Mouse (Mus musculus) WW6 (cell line): ENCODE results near the gene Svs5.
"Not testable (repeated sequence)": the region's sequence is repeated elsewhere in the genome, so short reads cannot be mapped to it uniquely, and the experiment has no call there.

Experiments
- DNase-seq: peaks from one replicate; pipeline ENCODE4 v3.0.0-alpha.2; 2013; ENCODE audit warnings: low read depth, low spot score

Gene Svs5

DNA sequence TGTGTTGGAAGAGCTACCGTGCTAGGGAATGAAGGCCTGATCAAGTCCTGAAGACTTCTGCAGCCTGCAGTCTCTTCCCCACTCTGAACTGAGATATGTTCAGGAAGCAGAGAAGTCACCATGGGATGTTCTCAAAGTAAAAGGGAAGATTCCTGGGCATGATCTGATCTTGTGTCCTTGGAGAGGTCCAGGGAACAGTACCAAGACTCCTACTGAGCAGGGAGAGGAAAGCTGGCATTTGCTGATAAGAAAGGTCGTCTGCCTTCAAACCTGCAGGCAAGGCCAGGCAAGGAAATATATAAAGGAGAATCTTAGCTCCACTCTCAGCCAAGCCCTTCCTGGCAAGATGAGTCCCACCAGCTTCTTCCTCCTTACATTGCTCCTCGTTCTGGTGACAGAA is at the start of gene Svs5:
Gene Svs5, plus strand, starts transcription at position 301 of the 400 bp plus-strand sequence.
- DNase-seq: not testable (repeated sequence)

DNA sequence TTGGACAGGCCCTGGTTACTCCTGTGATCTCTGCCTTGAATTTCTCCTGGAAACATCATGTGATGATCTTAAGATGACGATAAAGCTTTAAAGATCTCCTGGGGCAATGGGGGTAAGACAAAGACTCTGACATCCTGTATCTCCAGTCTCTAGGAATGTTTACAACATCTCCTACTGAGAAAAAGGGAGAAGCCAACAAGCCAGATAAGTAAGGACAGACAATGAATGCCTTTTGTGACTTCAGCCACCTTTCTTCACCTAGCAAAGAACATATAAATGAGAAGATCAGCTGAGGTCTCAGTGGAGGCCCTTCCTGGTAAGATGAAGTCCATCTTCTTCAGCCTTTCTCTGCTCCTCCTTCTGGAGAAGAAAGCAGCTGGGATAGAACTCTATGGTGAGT is 43.6 kb upstream of the Svs5 start, which contains the start of gene Svs3a:
Gene Svs3a, plus strand, starts transcription at position 301 of the 400 bp plus-strand sequence.
- DNase-seq: not testable (repeated sequence)

DNA sequence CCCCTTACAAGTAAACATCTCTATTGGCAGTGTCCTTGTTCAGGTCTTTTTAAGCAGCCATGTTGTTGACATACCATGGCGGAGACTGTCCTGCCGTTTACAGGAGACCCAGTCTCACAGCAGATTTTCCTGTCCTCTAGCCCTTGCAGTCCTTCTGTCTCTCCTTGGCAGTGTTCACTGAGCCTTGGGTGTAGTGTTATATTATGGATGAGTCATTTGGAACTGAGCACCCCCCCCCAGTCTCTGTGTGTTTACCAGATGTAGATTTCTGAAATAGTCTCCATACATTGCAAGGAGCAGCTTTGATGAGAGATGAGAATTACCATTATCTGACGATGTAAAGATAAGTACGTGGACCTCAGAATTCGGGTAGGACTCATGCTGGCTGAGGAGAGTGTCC is 19.9 kb upstream of the Svs5 start:
- DNase-seq: no peak

DNA sequence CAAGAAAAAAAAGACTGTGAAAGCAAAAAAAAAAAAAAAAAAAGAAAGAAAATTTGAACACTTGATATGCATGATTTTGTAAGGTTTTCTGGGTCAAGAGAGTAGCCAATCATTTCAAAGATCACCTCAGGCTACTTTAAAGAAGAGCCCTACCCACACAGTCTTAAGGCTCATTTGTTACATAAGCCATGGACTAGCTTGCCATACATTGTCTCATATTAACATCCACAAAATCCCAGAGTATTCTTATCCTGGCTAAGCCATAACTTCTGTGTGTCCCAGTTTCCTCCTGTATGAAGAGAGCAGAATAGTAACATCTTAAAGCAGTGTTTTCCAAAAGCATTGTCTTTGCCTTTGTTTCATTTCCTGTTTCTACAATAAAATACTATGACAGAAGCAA is 17.1 kb upstream of the Svs5 start:
- DNase-seq: not testable (repeated sequence)

GRCm38 (mm10) chr2:164316451-164316850 is 16.1 kb upstream of the Svs5 start, which contains the start of gene Svs6:
TSS of gene Svs6 (plus strand) at chr2:164316751.
- DNase-seq: not testable (repeated sequence)

- DNase-seq: no peak
These were observed 11.6 kb upstream of the Svs5 start for GRCm38 (mm10) chr2:164320983-164321382.

GRCm38 (mm10) chr2:164343732-164344131 is 11.2 kb downstream of the Svs5 start:
- not testable (repeated sequence) for DNase-seq

GRCm38 (mm10) chr2:164347697-164348096 is 15.2 kb downstream of the Svs5 start:
- DNase-seq: not testable (repeated sequence)

DNA sequence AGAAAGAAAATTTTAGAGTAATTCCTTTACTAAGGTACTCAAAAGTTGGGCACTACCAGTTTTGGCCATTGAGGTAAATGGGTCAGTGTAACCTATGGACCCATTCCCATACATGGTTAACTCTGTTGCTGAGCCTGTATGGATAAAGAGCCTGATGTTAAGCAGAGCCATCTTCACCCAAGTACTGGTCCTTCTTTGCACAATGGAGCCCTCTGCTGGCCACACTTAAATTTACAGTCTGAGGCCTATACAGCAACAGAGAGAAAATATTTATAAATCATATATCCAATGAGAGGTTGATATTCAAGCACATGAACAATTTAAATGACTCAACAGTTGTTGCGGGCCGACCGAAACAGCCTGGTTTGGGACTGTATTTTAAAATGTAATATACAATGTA is 16.4 kb downstream of the Svs5 start:
- DNase-seq: no peak

DNA sequence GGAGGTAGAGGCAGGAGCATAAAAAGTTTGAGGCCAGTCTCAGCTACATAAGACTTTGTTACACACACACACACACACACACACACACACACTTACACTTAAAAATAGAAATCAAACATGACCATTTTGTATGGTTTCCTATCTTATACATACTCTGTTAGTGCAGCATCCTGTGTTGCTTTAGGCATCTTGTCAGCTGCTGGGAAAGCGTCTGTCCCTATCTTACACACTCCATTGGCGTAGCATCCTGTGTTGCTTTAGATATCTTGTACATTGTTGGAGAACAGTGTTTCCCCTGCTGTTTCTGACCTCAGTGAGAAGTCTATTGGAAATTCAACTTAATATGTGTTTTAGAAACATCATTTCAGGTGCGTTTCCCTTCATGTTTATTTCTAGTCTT is 20.2 kb downstream of the Svs5 start:
- DNase-seq: no peak

DNA sequence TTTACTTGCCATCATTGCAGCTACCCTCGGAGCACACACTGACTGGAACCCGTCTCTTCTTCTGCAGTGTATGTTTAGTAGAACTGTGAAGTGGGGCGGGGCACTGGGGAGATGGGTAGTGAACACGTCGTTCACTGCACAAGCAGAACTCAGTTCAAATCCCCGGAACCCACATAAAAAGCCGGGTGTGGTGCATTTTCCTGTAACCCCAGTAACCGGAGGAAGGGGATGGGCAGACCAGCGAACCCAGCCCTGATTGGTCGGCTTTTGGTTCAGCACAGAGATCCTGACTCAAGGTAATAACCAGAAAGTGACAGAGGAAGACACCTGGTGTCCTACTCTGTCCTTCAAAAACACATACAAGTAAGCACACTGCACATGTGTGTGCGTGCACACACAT is 20.8 kb downstream of the Svs5 start:
- no peak for DNase-seq

GRCm38 (mm10) chr2:164356177-164356967 is 23.8 kb downstream of the Svs5 start:
- DNase-seq: no peak

- no peak for DNase-seq
These were observed 25.8 kb downstream of the Svs5 start for GRCm38 (mm10) chr2:164358373-164358772.

DNA sequence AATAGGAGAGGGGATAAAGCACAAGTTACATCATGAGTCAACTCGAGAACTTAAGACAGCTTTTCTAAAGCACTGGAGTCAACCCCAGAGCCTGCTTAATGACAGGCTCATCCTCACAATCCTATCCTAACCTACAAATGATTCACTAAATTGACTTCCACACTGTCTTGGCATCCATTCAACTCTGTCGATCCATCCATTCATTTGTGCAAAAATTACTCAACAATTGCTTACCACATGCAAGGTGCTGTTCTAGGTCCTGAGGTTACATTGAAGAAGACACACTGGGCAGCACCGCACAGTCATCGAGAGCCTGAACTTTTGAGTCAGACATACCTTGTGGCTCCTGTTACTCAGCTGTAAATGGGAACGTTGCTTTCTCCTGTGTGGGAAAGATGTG is 26.5 kb downstream of the Svs5 start:
- DNase-seq: no peak

DNA sequence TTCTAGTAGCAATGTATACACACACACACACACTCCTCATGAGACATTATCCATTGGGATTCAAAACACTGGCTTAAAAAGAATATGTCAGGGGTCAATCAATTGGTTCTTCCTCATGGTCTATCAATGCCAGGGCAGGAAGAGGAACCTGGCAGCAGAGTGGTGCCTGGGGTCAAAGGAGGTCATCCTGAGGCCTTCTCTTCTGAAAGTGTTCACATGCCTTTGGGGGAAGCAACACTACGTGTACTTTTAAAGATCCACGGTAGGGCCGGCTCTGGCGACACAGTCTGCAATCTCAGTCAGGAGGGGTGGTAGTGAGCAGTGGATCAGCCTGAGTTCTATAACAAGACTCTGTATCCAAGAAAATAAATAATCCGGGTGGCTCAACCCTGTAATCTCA is 27.1 kb downstream of the Svs5 start:
- no peak for DNase-seq

DNA sequence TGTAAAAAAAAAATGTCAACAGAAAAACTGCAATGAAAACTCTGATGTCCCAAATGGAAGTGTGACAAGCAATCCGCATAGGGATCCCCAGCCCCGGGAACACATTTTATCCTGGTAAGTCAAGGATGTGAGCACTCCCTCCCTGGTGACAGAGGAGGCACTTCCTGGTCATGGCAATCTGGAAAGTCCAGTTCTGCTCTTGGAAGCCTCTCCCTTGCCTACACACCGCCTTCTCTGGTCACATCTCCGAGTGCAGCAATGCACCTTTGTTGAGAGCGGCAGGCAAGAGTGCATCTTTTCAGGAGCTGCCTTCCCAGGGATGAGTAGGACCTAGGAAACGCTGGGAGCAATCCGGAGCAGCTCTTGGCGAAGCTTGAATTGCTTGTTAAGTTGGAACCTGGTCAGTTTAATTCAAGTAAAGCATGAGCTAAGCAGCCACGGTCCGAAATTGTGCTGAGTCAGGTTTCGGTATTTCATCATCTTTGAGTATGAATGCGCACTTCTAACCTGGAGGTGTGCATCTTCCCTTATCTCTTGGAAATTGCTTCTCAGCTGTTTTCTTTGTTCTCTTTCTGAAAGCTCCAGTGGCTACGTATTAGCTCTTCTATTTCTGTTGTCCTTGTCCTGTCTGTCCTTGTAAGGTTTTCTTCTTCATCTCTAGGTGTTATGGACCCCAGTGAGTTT is 28.6 kb downstream of the Svs5 start:
- no peak for DNase-seq

GRCm38 (mm10) chr2:164366947-164367346 is 34.4 kb downstream of the Svs5 start:
- DNase-seq: no peak

GRCm38 (mm10) chr2:164368620-164369105 is 36.1 kb downstream of the Svs5 start:
- DNase-seq: no peak

DNA sequence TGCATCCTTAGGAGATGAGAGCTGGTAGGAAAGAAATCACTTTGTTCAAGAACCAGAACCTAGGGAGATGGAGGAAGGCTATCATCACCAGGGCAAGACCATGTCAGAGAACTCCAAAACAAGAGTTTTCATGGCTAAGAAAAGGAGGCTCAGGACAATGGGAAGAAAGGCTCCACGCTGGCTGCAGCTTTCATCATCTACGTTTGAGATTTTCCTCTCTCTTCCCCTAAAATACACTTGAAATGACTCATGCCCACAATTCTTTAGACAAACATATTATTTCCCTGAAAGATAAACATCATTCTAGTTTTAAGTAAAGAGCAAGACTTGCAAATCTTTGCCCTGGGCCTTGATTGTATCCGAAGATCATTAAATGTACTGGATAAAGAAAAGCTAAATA is 38.8 kb downstream of the Svs5 start:
- no peak for DNase-seq

DNA sequence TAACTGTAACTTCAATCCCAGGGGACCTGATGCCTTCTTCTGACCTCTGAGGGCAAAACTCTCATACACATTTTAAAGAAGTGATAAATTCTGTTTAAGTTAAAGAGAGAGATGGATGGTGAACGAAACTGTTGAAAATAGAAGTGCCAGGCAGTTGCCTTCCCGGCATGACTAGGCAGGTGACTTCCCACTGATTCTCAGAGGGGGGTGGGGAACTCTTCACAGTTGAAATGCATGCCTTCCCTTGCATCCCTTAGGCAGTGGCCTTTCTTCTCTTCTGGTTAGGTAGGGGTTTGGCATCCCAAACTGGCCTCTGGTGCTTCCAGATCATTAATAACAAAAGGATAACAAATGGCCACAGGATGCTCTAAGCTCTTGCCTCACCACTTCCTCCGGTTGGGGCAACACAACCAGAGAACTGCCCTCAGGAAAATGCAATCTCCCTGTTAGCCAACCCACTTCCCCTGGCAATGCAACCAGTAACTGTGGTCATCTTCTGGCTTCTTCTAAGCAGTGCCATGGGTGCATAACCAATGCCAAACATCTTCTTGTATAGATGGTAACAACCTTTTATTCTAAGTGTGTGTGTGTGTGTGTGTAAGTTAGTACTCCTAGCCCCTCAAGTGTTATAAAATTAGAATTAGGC is 40.0 kb downstream of the Svs5 start:
- no peak for DNase-seq

DNA sequence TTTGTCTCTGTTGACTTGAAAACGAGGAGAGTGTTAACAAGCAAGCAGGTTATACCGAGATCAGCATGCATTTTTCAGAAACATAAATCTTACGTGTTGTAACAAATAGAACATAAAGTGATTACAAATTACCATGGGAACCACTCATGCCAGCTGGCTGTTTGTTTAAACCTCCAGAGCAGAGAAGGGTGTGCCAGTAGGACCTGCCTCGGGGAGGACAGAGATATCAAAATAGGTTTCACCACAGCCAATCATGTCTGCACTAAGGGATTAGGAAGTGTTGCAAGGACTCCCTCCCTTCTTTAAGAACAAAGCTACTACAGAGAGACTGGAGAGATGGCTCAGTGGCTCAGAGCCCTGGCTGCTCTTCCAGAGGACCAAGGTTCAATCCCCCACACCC is 40.6 kb downstream of the Svs5 start:
- DNase-seq: no peak
